19 mouse cellular contexts compared by ENCODE assay signal in genomic region chr5:136957250-136957649, GRCm38 (mm10). TPM values are rescaled to one million over a fixed set of nuclear protein-coding genes. Genes with fewer than 3 reads are reported as not detected.
A peak's percentile ranks its signal among the peaks of the same experiment; 100 is the strongest.
DNase-seq lines count a peak whose midpoint lies in the region; ATAC-seq lines count a peak whose summit lies in the region.
"Had no signal": no experiment of that assay in that cellular context is flagged by ENCODE, and none has a peak within 500 bp of the region (broad histone marks: within the 10 kb centered on the region; RNA-seq: fewer than 3 reads in every experiment).

No protein-coding gene starts in this region.

- peak; percentile 21 for DNase-seq in cerebellum, adult 9-10 months
- DNase-seq in lung, postnatal 14 days, result no peak
- DNase-seq in gonadal fat pad, adult 2 months (ENCODE audit: low read depth), result peak; percentile 65
- DNase-seq in heart, postnatal 4 days, result no peak
- DNase-seq in right cerebral cortex, adult 2 months (ENCODE audit: low spot score in 2 of 2), result no peak
- DNase-seq: adrenal gland, postnatal 14 days; cerebellum, adult 2 months; cerebellum, postnatal 14 days; forebrain, postnatal 0 days; gastrocnemius, postnatal 14 days had no signal

- peaks cover 47% of the 10 kb centered on the region for H3K4me1 ChIP-seq in lung, embryonic 15.5 days
- H3K4me1 ChIP-seq in stomach, embryonic 15.5 days, result peaks cover 18% of the 10 kb centered on the region

- no peak overlapping the region for H3K4me2 ChIP-seq in lung, embryonic 15.5 days
- H3K4me2 ChIP-seq in stomach, embryonic 15.5 days, result no peak overlapping the region
- H3K4me2 ChIP-seq: embryonic facial prominence, embryonic 12.5 days; forebrain, embryonic 12.5 days; heart, embryonic 12.5 days; hindbrain, embryonic 15.5 days had no signal

- no peaks in the 10 kb centered on the region for H3K27me3 ChIP-seq in lung, embryonic 15.5 days
- H3K27me3 ChIP-seq in stomach, embryonic 15.5 days (replicated peaks), result no peaks in the 10 kb centered on the region
- H3K27me3 ChIP-seq: embryonic facial prominence, embryonic 12.5 days; forebrain, embryonic 12.5 days; heart, embryonic 12.5 days; hindbrain, embryonic 15.5 days; Patski had no signal

- H3K9ac ChIP-seq in lung, embryonic 15.5 days, result no peak overlapping the region
- no peak overlapping the region for H3K9ac ChIP-seq in stomach, embryonic 15.5 days
- H3K9ac ChIP-seq: embryonic facial prominence, embryonic 12.5 days; forebrain, embryonic 12.5 days; forebrain, postnatal 0 days; heart, embryonic 12.5 days; hindbrain, embryonic 15.5 days had no signal

- H3K27ac ChIP-seq in lung, embryonic 15.5 days, result 0 out of 2 replicates have a peak overlapping the region, but pooled peaks have one; percentile 3
- peak overlapping the region; percentile 65 for H3K27ac ChIP-seq in stomach, embryonic 15.5 days
- H3K27ac ChIP-seq: embryonic facial prominence, embryonic 12.5 days; forebrain, embryonic 12.5 days; hindbrain, embryonic 15.5 days had no signal

- H3K9me3 ChIP-seq in lung, embryonic 15.5 days, result no peaks in the 10 kb centered on the region
- no peaks in the 10 kb centered on the region for H3K9me3 ChIP-seq in stomach, embryonic 15.5 days
- H3K9me3 ChIP-seq: embryonic facial prominence, embryonic 12.5 days; forebrain, embryonic 12.5 days; heart, embryonic 12.5 days; hindbrain, embryonic 15.5 days had no signal

- WGBS in lung, embryonic 15.5 days, result 70% methylated on average over 1 of the region's 1 CpGs
- whole genome bisulfite sequencing in stomach, embryonic 15.5 days, result 67% methylated on average over 1 of the region's 1 CpGs

- no peaks in the 10 kb centered on the region for H3K36me3 ChIP-seq in lung, embryonic 15.5 days
- peaks cover 4% of the 10 kb centered on the region; the same call in 1 of the 2 replicates for H3K36me3 ChIP-seq in stomach, embryonic 15.5 days

- ATAC-seq in cerebellum, adult (ENCODE audit: insufficient number of reproducible peaks, low FRiP score, low TSS enrichment), result no peak
- no peak for ATAC-seq in lung, embryonic 15.5 days (ENCODE audit: borderline replicate concordance, extremely low read depth, low FRiP score, low TSS enrichment)
- no peak for ATAC-seq in stomach, embryonic 15.5 days (ENCODE audit: insufficient read depth, low FRiP score, low read depth)
- ATAC-seq: activated CD4-positive, CD25-positive, alpha-beta regulatory T cell, adult 4 months; forebrain, postnatal 0 days; Patski had no signal

- H3K4me3 ChIP-seq in lung, embryonic 15.5 days, result no peak overlapping the region
- H3K4me3 ChIP-seq in stomach, embryonic 15.5 days (replicated peaks), result no peak overlapping the region
- H3K4me3 ChIP-seq: embryonic facial prominence, embryonic 12.5 days; forebrain, embryonic 12.5 days; heart, embryonic 12.5 days; hindbrain, embryonic 15.5 days had no signal

RNA-seq across cellular contexts. Expression of gene Fis1, which starts 4.2 kb away (rescaled TPM):
- polyA plus RNA-seq in lung, embryonic 15.5 days (2015; fragmentation: Nextera tagmentation; extraction: Ambion mirVana), result 291 and 292 TPM in 2 replicates
- 163 and 173 TPM in 2 replicates for polyA plus RNA-seq in gonadal fat pad, adult 2 months (2012; rRNA removed)
- polyA plus RNA-seq in stomach, embryonic 15.5 days (2015; fragmentation: Nextera tagmentation; extraction: Ambion mirVana), result 246 and 259 TPM in 2 replicates
- total RNA-seq in heart, postnatal 4 days (2021), result 100 to 1,000 TPM; 177 to 180 TPM

RNA-seq across cellular contexts. Expression of gene Cldn15, which starts 9.2 kb away (rescaled TPM):
- polyA plus RNA-seq in lung, embryonic 15.5 days (2015; fragmentation: Nextera tagmentation; extraction: Ambion mirVana), result 4.7 and 5.1 TPM in 2 replicates
- 24.6 and 37.4 TPM in 2 replicates for polyA plus RNA-seq in gonadal fat pad, adult 2 months (2012; rRNA removed)
- 8.9 and 10.8 TPM in 2 replicates for polyA plus RNA-seq in stomach, embryonic 15.5 days (2015; fragmentation: Nextera tagmentation; extraction: Ambion mirVana)
- total RNA-seq in heart, postnatal 4 days (2021), result 1 to 10 TPM; 4.7 to 6.8 TPM
- polyA plus RNA-seq: activated CD4-positive, CD25-positive, alpha-beta regulatory T cell, adult 4 months had no signal

RNA-seq across cellular contexts. Expression of gene Plod3, which starts 29.6 kb away (rescaled TPM):
- polyA plus RNA-seq in lung, embryonic 15.5 days (2015; fragmentation: Nextera tagmentation; extraction: Ambion mirVana), result 55.9 and 58.9 TPM in 2 replicates
- polyA plus RNA-seq in gonadal fat pad, adult 2 months (2012; rRNA removed), result 66.5 and 85.1 TPM in 2 replicates
- polyA plus RNA-seq in stomach, embryonic 15.5 days (2015; fragmentation: Nextera tagmentation; extraction: Ambion mirVana), result 44.8 and 46.8 TPM in 2 replicates
- total RNA-seq in heart, postnatal 4 days (2021), result 10 to 100 TPM; 46.9 to 51.8 TPM

RNA-seq across cellular contexts. Expression of gene Znhit1, which starts 30.6 kb away (rescaled TPM):
- polyA plus RNA-seq in lung, embryonic 15.5 days (2015; fragmentation: Nextera tagmentation; extraction: Ambion mirVana), result 101 and 102 TPM in 2 replicates
- 52.4 and 52.9 TPM in 2 replicates for polyA plus RNA-seq in gonadal fat pad, adult 2 months (2012; rRNA removed)
- 90.6 and 94.3 TPM in 2 replicates for polyA plus RNA-seq in stomach, embryonic 15.5 days (2015; fragmentation: Nextera tagmentation; extraction: Ambion mirVana)
- total RNA-seq in heart, postnatal 4 days (2021), result 10 to 100 TPM; 48.6 to 53.2 TPM

RNA-seq across cellular contexts. Expression of gene Ift22, which starts 49.3 kb away (rescaled TPM):
- 84.6 and 87.1 TPM in 2 replicates for polyA plus RNA-seq in lung, embryonic 15.5 days (2015; fragmentation: Nextera tagmentation; extraction: Ambion mirVana)
- 16.9 and 21.2 TPM in 2 replicates for polyA plus RNA-seq in gonadal fat pad, adult 2 months (2012; rRNA removed)
- 59.5 and 62.3 TPM in 2 replicates for polyA plus RNA-seq in stomach, embryonic 15.5 days (2015; fragmentation: Nextera tagmentation; extraction: Ambion mirVana)
- 10 to 100 TPM; 14.2 to 14.3 TPM for total RNA-seq in heart, postnatal 4 days (2021)

Comparison
In these comparisons a context has a peak if more than half of its experiments do, and no peak if none do; other contexts are left out.
1. DNase-seq: peak in cerebellum, adult 9-10 months (single experiment) and gonadal fat pad, adult 2 months (single experiment); none in lung, postnatal 14 days (single experiment), heart, postnatal 4 days (single experiment) and right cerebral cortex, adult 2 months (0 of 2).